ENCODE assay signal across 8 mouse cellular contexts in the genomic region with DNA sequence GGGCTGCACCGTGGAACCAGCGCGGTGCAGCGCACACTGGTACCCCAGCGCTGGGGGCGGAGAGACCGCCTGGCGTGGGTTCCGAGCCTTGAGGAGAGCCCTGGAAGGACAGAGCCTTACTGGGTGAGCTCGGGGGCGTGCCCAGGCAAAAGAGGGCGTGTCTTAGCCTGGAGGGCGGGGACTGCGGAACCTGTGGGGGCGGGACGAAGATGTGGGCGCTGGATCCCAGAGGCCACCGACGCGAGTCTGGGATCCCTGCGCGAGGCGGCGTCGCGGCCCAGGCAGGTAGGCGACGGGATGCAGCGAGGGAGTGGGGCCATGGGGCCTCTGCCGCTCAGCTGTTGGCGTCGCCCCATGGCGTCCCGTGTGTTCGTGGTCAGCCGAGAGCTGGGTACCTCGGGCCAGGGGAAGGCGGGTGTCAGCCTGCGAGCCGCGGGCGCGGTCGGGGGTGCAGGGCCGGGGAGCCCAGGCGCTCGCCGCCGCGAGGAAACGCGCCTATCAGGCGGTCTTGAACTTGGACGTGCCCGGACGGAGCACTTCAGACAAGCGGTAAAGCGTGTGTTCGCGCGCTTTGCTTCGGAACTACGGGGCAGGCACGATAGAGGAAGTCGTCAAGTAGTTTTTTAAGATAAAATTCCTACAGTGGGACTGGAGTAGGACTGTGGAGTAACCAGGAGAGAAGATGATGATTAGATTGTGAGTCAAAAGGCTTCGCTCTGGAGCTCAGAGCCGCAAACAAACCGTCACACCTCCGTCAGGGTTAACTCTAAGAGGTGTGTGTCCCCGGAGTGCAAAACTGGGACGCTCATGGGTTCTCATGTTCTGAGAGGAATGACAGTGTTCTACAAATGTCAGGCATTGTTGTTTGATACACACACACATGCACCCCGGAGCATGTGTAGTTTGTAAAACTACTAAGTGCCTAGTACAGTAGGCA. TPM values are rescaled to one million over a fixed set of nuclear protein-coding genes. Genes with fewer than 3 reads are reported as not detected.
DNase-seq lines count a peak whose midpoint lies in the region; ATAC-seq and TF ChIP-seq lines count a peak whose summit lies in the region.

TSS of gene Dennd2c (plus strand) at position 151 of the 937 bp plus-strand sequence.

- H3K4me2 ChIP-seq in kidney, embryonic 14.5 days (replicated peaks; ENCODE audit: low read depth, low read length), result peak within 1 kb of the TSS; percentile 97
- H3K4me2 ChIP-seq in limb, embryonic 14.5 days (replicated peaks; ENCODE audit: low read depth, low read length, severe bottlenecking), result peak within 1 kb of the TSS; percentile 85
- H3K4me2 ChIP-seq in midbrain, embryonic 16.5 days (ENCODE audit: low read length), result peak within 1 kb of the TSS; percentile 97

- no peaks in the 10 kb centered on the region for H3K27me3 ChIP-seq in C2C12 (ENCODE audit: control insufficient read depth, insufficient read depth, insufficient read length)
- H3K27me3 ChIP-seq in heart, embryonic 10.5 days (ENCODE audit: insufficient read depth, poor library complexity, severe bottlenecking), result 0 out of 2 replicates have a peak, but pooled peaks cover 10% of the 10 kb centered on the region
- no peaks in the 10 kb centered on the region for H3K27me3 ChIP-seq in kidney, embryonic 14.5 days (ENCODE audit: control insufficient read depth, insufficient read depth, low read length)
- no peaks in the 10 kb centered on the region for H3K27me3 ChIP-seq in limb, embryonic 14.5 days (ENCODE audit: control insufficient read depth, insufficient read depth, low read length)
- H3K27me3 ChIP-seq in midbrain, embryonic 16.5 days (ENCODE audit: control insufficient read depth, insufficient read depth, low read depth, low read length), result peaks cover 4% of the 10 kb centered on the region
- peaks cover 5% of the 10 kb centered on the region; the same call in 1 of the 2 replicates for H3K27me3 ChIP-seq in spleen, adult 2 months (ENCODE audit: control insufficient read depth, insufficient read depth, low read length)

- peaks cover 6% of the 10 kb centered on the region for H3K79me2 ChIP-seq in C2C12 (ENCODE audit: control insufficient read depth, insufficient read depth)

- peak; percentile 61 for DNase-seq in brain, adult 2 months (ENCODE audit: low read depth, low spot score)
- peak; percentile 97 for DNase-seq in heart, embryonic 10.5 days (ENCODE audit: low spot score)
- peak; percentile 92 for DNase-seq in limb, embryonic 14.5 days (ENCODE audit: low spot score)
- peak; percentile 53 to 83 for DNase-seq in spleen, adult 2 months (ENCODE audit: low read depth in 1 of 2, low spot score in 2 of 2)

- peak within 1 kb of the TSS; percentile 95 for H3ac ChIP-seq in C2C12 (ENCODE audit: control insufficient read depth, insufficient read length, low read depth)

- H3K4me3 ChIP-seq in C2C12 (ENCODE audit: insufficient read depth, poor library complexity, severe bottlenecking), result peak within 1 kb of the TSS; percentile 51
- peak within 1 kb of the TSS; percentile 79 for H3K4me3 ChIP-seq in heart, embryonic 10.5 days
- H3K4me3 ChIP-seq in kidney, embryonic 14.5 days (ENCODE audit: low read length), result peak within 1 kb of the TSS; percentile 75
- peak within 1 kb of the TSS; percentile 70 for H3K4me3 ChIP-seq in limb, embryonic 14.5 days (replicated peaks; ENCODE audit: low read length)
- peak within 1 kb of the TSS; percentile 76 for H3K4me3 ChIP-seq in midbrain, embryonic 16.5 days (ENCODE audit: low read depth, low read length)
- H3K4me3 ChIP-seq in spleen, adult 2 months (ENCODE audit: extremely low read depth, insufficient read depth, insufficient read length), result peak within 1 kb of the TSS; percentile 69

- TF ChIP-seq POLR2A in limb, embryonic 14.5 days (IDR thresholded peaks at IDR 0.05; ENCODE audit: borderline replicate concordance, extremely low read depth, insufficient read depth, insufficient read length), result 0 out of 2 replicates have a peak, but pooled peaks have one; percentile 50
- TF ChIP-seq POLR2A in spleen, adult 2 months (IDR thresholded peaks at IDR 0.05; ENCODE audit: low read depth, low read length), result no peak

- peak within 1 kb of the TSS; percentile 88 for H3K27ac ChIP-seq in heart, embryonic 10.5 days
- H3K27ac ChIP-seq in kidney, embryonic 14.5 days (ENCODE audit: low read depth, low read length), result no peak within 1 kb of the TSS
- peak within 1 kb of the TSS; percentile 67; the same call in 1 of the 2 replicates for H3K27ac ChIP-seq in limb, embryonic 14.5 days (replicated peaks; ENCODE audit: low read depth, low read length)
- H3K27ac ChIP-seq in midbrain, embryonic 16.5 days (ENCODE audit: low read length), result no peak within 1 kb of the TSS
- no peak within 1 kb of the TSS for H3K27ac ChIP-seq in spleen, adult 2 months (ENCODE audit: insufficient read depth, low read length)

- no peaks in the 10 kb centered on the region for H3K36me3 ChIP-seq in C2C12 (ENCODE audit: control insufficient read depth, insufficient read depth)
- H3K36me3 ChIP-seq in heart, embryonic 10.5 days, result no peaks in the 10 kb centered on the region
- H3K36me3 ChIP-seq in kidney, embryonic 14.5 days (ENCODE audit: control insufficient read depth, insufficient read depth, low read length), result no peaks in the 10 kb centered on the region
- H3K36me3 ChIP-seq in limb, embryonic 14.5 days (ENCODE audit: control insufficient read depth, insufficient read depth, low read length), result no peaks in the 10 kb centered on the region
- H3K36me3 ChIP-seq in midbrain, embryonic 16.5 days (ENCODE audit: control insufficient read depth, insufficient read depth, low read length), result no peaks in the 10 kb centered on the region
- no peaks in the 10 kb centered on the region for H3K36me3 ChIP-seq in spleen, adult 2 months (ENCODE audit: control insufficient read depth, insufficient read depth, low read length)

- H3K79me3 ChIP-seq in C2C12 (ENCODE audit: low read depth), result no peaks in the 10 kb centered on the region

- peaks cover 8% of the 10 kb centered on the region; the same call in 1 of the 2 replicates for H3K4me1 ChIP-seq in heart, embryonic 10.5 days
- no peaks in the 10 kb centered on the region for H3K4me1 ChIP-seq in kidney, embryonic 14.5 days (ENCODE audit: control insufficient read depth, insufficient read depth, low read length)
- H3K4me1 ChIP-seq in limb, embryonic 14.5 days (ENCODE audit: control insufficient read depth, insufficient read depth, low read length), result 0 out of 2 replicates have a peak, but pooled peaks cover 7% of the 10 kb centered on the region
- peaks cover 11% of the 10 kb centered on the region; the same call in 1 of the 2 replicates for H3K4me1 ChIP-seq in midbrain, embryonic 16.5 days (ENCODE audit: control insufficient read depth, insufficient read depth, low read length)
- peaks cover 3% of the 10 kb centered on the region for H3K4me1 ChIP-seq in spleen, adult 2 months (ENCODE audit: control insufficient read depth, insufficient read depth, insufficient read length)

- no peaks in the 10 kb centered on the region for H3K9me3 ChIP-seq in heart, embryonic 10.5 days
- no peaks in the 10 kb centered on the region for H3K9me3 ChIP-seq in kidney, embryonic 14.5 days (ENCODE audit: control insufficient read depth, low read length)
- H3K9me3 ChIP-seq in limb, embryonic 14.5 days (ENCODE audit: control insufficient read depth, low read length), result no peaks in the 10 kb centered on the region
- no peaks in the 10 kb centered on the region for H3K9me3 ChIP-seq in midbrain, embryonic 16.5 days (replicated peaks; ENCODE audit: control insufficient read depth, low read length, poor library complexity, severe bottlenecking)

- peak; percentile 93 for ATAC-seq in erythroblast, adult 5-6 weeks (replicated peaks; ENCODE audit: low FRiP score, poor library complexity, severe bottlenecking)
- ATAC-seq in kidney, embryonic 14.5 days (ENCODE audit: low FRiP score, low TSS enrichment), result peak; percentile 98
- ATAC-seq in limb, embryonic 14.5 days (ENCODE audit: low FRiP score, low read depth), result peak; percentile 97
- peak; percentile 95 for ATAC-seq in midbrain, embryonic 16.5 days

- peak within 1 kb of the TSS; percentile 69 for H3K9ac ChIP-seq in kidney, embryonic 14.5 days (ENCODE audit: low read depth, low read length)
- peak within 1 kb of the TSS; percentile 80 for H3K9ac ChIP-seq in limb, embryonic 14.5 days (ENCODE audit: low read depth, low read length, severe bottlenecking)
- H3K9ac ChIP-seq in midbrain, embryonic 16.5 days (ENCODE audit: low read depth, low read length), result peak within 1 kb of the TSS; percentile 68

- under 1% methylated on average over 72 of the region's 72 CpGs for WGBS in heart, embryonic 10.5 days
- WGBS in kidney, embryonic 14.5 days, result 1% methylated on average over 72 of the region's 72 CpGs
- WGBS in limb, embryonic 14.5 days, result 1% methylated on average over 60 of the region's 72 CpGs
- WGBS in midbrain, embryonic 16.5 days, result 1% methylated on average over 72 of the region's 72 CpGs
- 2% methylated on average over 71 of the region's 72 CpGs for WGBS in spleen, adult 2 months

- TF ChIP-seq CTCF in C2C12 (IDR thresholded peaks at IDR 0.05; ENCODE audit: control insufficient read depth, insufficient read depth, insufficient read length), result no peak
- TF ChIP-seq CTCF in spleen, adult 2 months (IDR thresholded peaks at IDR 0.05; ENCODE audit: extremely low read depth, insufficient read depth, insufficient read length, insufficient replicate concordance), result no peak

TF ChIP-seq in C2C12, 6 proteins besides CTCF, POLR2A, EP300 and RAD21:
- TF ChIP-seq MYOG (IDR thresholded peaks at IDR 0.05; ENCODE audit: control insufficient read depth, extremely low read depth, insufficient read length), result no peak
- TF ChIP-seq MYOD1 (IDR thresholded peaks at IDR 0.05; ENCODE audit: control insufficient read depth, insufficient read length, low read depth), result no peak
- peak; percentile 24 for TF ChIP-seq MAX (IDR thresholded peaks at IDR 0.05)
- TF ChIP-seq FOSL1 (IDR thresholded peaks at IDR 0.05; ENCODE audit: insufficient read depth, low read length, poor library complexity, severe bottlenecking), result no peak
- TF ChIP-seq CEBPB (IDR thresholded peaks at IDR 0.05; ENCODE audit: low read depth), result no peak
- no peak for TF ChIP-seq USF1 (IDR thresholded peaks at IDR 0.05; ENCODE audit: low read depth)

RNA-seq across cellular contexts. Expression of gene Dennd2c, which starts in this region (rescaled TPM):
- polyA plus RNA-seq in C2C12 (2012; fragmentation: generic; extraction: Trizol), result 1.9 TPM
- total RNA-seq in erythroblast, adult 5-6 weeks (2015; ENCODE audit: low replicate concordance), result 141 and 144 TPM in 2 replicates
- total RNA-seq in erythroblast, adult 5-6 weeks (2017; ENCODE audit: low replicate concordance), result 178 and 191 TPM in 2 replicates
- 3.4 and 4.4 TPM in 2 replicates for polyA plus RNA-seq in heart, embryonic 10.5 days (2016; fragmentation: Nextera tagmentation; extraction: Ambion mirVana)
- polyA plus RNA-seq in kidney, embryonic 14.5 days (2014; fragmentation: Nextera tagmentation; extraction: Ambion mirVana), result 2.2 and 3.6 TPM in 2 replicates
- polyA plus RNA-seq in limb, embryonic 14.5 days (2012; rRNA removed), result 8.6 and 10.0 TPM in 2 replicates
- polyA plus RNA-seq in limb, embryonic 14.5 days (2014; fragmentation: Nextera tagmentation; extraction: Ambion mirVana), result 12.6 and 13.4 TPM in 2 replicates
- polyA plus RNA-seq in midbrain, embryonic 16.5 days (2015; fragmentation: Nextera tagmentation; extraction: Ambion mirVana), result 1.2 and 1.5 TPM in 2 replicates
- 0.75 and 1.2 TPM in 2 replicates for polyA plus RNA-seq in spleen, adult 2 months (2012; rRNA removed)

Comparison
In these comparisons a context has a peak if more than half of its experiments do, and no peak if none do; other contexts are left out.
1. H3K27ac ChIP-seq: peak in heart, embryonic 10.5 days (single experiment) and limb, embryonic 14.5 days (single experiment); none in kidney, embryonic 14.5 days (single experiment), midbrain, embryonic 16.5 days (single experiment) and spleen, adult 2 months (single experiment).
2. Peak in every context shown above with its lines, with median percentiles within 50 percentile points of each other: H3K4me3 ChIP-seq, DNase-seq, ATAC-seq, H3K4me2 ChIP-seq and H3K9ac ChIP-seq.